Mouse (Mus musculus) cerebellum, adult (tissue): ENCODE measurements around the gene S100pbp.

ENCODE experiments used
- ATAC-seq: cut with Nextera tagmentation; 2 replicates; pipeline ENCODE4 v1.9.2; 2017; ENCODE audit warnings: mild to moderate bottlenecking, moderate library complexity, mixed read lengths; ENCODE audit not compliant: insufficient number of reproducible peaks, low FRiP score, low TSS enrichment

Gene S100pbp

DNA sequence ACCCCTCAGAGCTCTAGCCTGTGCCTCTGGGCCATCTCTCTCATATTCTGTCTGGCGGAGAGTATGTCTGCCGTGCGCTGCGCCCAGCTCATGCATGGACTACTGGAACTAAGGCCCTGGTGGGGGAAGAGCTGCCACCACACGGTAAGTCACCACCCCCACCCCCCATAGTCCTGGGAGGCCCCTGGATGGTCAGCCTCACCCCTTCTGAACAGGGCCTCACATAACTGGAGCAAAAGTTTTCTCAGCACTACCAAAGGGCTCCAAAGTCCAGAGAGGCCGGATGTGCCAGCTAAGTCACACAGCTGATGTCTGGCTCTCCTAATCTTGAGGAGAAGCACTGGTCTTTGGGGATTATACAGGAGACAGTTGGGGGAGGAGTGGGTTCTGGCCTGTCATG is 78.7 kb downstream of the S100pbp start:
- ATAC-seq, result no peak

GRCm38 (mm10) chr4:129108624-129109023 is 80.9 kb downstream of the S100pbp start:
- ATAC-seq, result no peak

DNA sequence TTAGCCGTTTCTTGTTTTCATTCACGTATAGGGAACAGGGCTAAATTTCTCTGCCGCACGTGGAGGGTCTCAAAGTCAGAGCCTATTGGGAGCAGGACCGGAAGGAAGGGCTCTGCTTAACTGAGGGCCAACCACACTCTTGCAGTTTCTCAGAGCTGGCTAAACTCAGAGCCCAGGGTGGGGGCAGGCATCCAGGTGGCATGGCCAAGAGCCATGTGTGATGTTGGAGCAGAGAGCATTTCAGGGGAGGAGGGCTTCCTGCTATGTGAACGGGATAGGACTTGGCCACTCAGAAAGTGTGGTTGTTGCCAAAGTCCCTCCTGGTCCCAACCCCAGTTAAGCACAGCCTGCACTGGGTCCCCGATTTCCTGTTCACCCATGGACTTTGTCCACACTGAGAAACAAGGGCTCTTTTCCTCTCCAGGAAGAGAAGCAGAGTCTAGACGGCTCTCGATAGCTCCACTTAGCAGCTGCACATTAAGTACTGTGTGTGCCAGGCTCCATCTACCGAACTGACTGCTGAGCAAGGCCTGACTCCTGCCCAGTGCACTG is 82.1 kb downstream of the S100pbp start:
- no peak for ATAC-seq

DNA sequence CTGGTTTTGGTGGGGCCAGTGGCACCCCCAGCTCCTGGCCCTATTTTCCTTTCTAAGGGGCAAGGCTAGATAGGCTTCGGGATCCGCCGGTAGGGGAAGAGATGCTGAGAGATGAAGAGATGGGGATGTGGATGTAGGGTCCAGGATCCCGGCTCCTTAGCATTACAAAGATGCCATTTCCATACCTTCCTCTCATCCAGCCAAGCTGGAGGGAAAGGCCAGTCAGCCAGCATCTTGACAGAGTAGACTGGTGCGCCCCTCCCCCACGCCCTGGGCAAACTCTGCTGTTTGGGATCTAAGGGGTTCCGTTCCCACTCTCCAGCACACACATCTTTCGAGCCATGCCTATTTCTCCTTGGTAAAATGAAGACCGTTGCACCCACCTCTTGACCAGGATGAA is 83.5 kb downstream of the S100pbp start:
- ATAC-seq, result no peak

DNA sequence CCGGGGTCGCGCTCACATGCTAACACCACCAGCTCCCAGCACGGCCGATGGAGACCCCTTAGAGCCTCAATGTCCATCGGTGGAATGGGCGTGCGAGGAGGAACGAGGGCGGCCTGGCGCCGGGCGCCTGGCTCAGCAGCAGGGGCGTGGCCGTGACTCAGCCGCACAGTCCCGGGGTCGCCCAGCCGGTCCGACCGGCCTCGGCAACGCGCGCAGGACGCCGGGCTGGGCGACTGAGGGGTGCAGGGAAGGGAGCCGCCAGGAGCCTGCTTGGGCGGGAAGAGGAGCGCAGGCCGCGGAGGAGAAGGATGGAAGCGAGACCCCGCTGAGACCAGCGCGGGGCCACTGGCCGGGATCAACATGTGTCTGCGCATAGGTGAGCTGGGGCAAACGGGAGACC is 84.2 kb downstream of the S100pbp start, which contains the start of gene Tmem54:
Tmem54 (plus strand) TSS at position 193 of the 400 bp plus-strand sequence.
- no peak for ATAC-seq

GRCm38 (mm10) chr4:129102133-129102829 is 87.2 kb downstream of the S100pbp start:
- ATAC-seq, result no peak
